Mouse (Mus musculus) ES-Bruce4 (cell line): ENCODE results near the gene Gramd4.

Experiments used
- CTCF ChIP-seq: IDR thresholded peaks from one replicate; pipeline ENCODE4 v1.8.1; 2011; ENCODE audit warnings: low read depth, low read length
- POLR2A ChIP-seq: IDR thresholded peaks from one replicate; pipeline ENCODE4 v1.8.1; 2011; ENCODE audit warnings: low read length; ENCODE audit not compliant: insufficient read depth

- TF ChIP-seq POLR2A (no peak), CTCF (no peak)
Measured at GRCm38 (mm10) chr15:86017336-86017735, 40.2 kb upstream of the Gramd4 start.
